Mouse (Mus musculus) C2C12 (cell line): Measurements from ENCODE around the gene 1110002E22Rik. TPM values are rescaled to one million over a fixed set of nuclear protein-coding genes. Genes with fewer than 3 reads are reported as not detected.

ENCODE experiments used
- H3K27me3 ChIP-seq: one replicate; pipeline ENCODE4 v1.6.1; 2011; ENCODE audit not compliant: control insufficient read depth, insufficient read depth, insufficient read length
- H3K36me3 ChIP-seq: one replicate; pipeline ENCODE4 v1.6.1; 2011; ENCODE audit not compliant: control insufficient read depth, insufficient read depth
- H3K4me3 ChIP-seq: one replicate; pipeline ENCODE4 v1.5.1; 2011; ENCODE audit warnings: mild to moderate bottlenecking, control low read depth; ENCODE audit not compliant: poor library complexity, insufficient read depth, severe bottlenecking
- H3K79me2 ChIP-seq: one replicate; pipeline ENCODE4 v1.6.1; 2011; ENCODE audit not compliant: control insufficient read depth, insufficient read depth
- H3K79me3 ChIP-seq: one replicate; pipeline ENCODE4 v1.6.1; 2011; ENCODE audit warnings: low read depth, control low read depth
- H3ac ChIP-seq: one replicate; pipeline ENCODE3; 2011; ENCODE audit warnings: low read depth; ENCODE audit not compliant: control insufficient read depth, insufficient read length
- CEBPB ChIP-seq: IDR thresholded peaks from one replicate; pipeline ENCODE4 v1.6.1; 2011; ENCODE audit warnings: low read depth, mild to moderate bottlenecking, control low read depth, moderate library complexity
- CTCF ChIP-seq: IDR thresholded peaks from one replicate; pipeline ENCODE4 v1.5.1; 2011; ENCODE audit not compliant: control insufficient read depth, insufficient read depth, insufficient read length
- FOSL1 ChIP-seq: IDR thresholded peaks from one replicate; pipeline ENCODE4 v1.8.0; 2011; ENCODE audit warnings: mild to moderate bottlenecking, low read length; ENCODE audit not compliant: poor library complexity, insufficient read depth, severe bottlenecking
- MAX ChIP-seq: IDR thresholded peaks from one replicate; pipeline ENCODE4 v1.6.1; 2011; ENCODE audit warnings: mild to moderate bottlenecking, control low read depth
- MYOD1 ChIP-seq: IDR thresholded peaks from one replicate; pipeline ENCODE4 v1.6.1; 2011; ENCODE audit warnings: low read depth; ENCODE audit not compliant: control insufficient read depth, insufficient read length
- MYOG ChIP-seq: IDR thresholded peaks from one replicate; pipeline ENCODE4 v1.6.1; 2011; ENCODE audit not compliant: control insufficient read depth, insufficient read length; ENCODE audit errors: extremely low read depth
- USF1 ChIP-seq: IDR thresholded peaks from one replicate; pipeline ENCODE4 v1.6.1; 2011; ENCODE audit warnings: low read depth, mild to moderate bottlenecking, control low read depth, moderate library complexity
- polyA plus RNA-seq: library from polyadenylated mRNA; unstranded; fragments of >200 nt; fragmentation: generic; extraction: Trizol; gene quantifications from one replicate; pipeline ENCODE4 v1.2.1, GENCODE M21; 2012; ENCODE audit warnings: missing spikeins

Gene 1110002E22Rik
- polyA plus RNA-seq, 1 experiment, result 6.5 TPM

- no peaks in the 10 kb centered on the region for H3K36me3 ChIP-seq
- H3K27me3 ChIP-seq, result no peaks in the 10 kb centered on the region
- H3ac ChIP-seq, result no peak overlapping the region
- TF ChIP-seq CEBPB (no peak), MAX (no peak), MYOD1 (no peak), FOSL1 (no peak), USF1 (no peak), CTCF (no peak), MYOG (no peak)
- no peak overlapping the region for H3K4me3 ChIP-seq
- no peaks in the 10 kb centered on the region for H3K79me2 ChIP-seq
- H3K79me3 ChIP-seq, result no peaks in the 10 kb centered on the region
Measured at GRCm38 (mm10) chr3:138027575-138028362, 37.1 kb upstream of the 1110002E22Rik start.

- H3K36me3 ChIP-seq, result no peaks in the 10 kb centered on the region
- no peaks in the 10 kb centered on the region for H3K27me3 ChIP-seq
- no peak overlapping the region for H3K4me3 ChIP-seq
- no peaks in the 10 kb centered on the region for H3K79me2 ChIP-seq
- no peaks in the 10 kb centered on the region for H3K79me3 ChIP-seq
- TF ChIP-seq MYOG (no peak), FOSL1 (no peak), CTCF (no peak), CEBPB (no peak), MAX (no peak), MYOD1 (no peak), USF1 (no peak)
- H3ac ChIP-seq, result no peak overlapping the region
Measured at GRCm38 (mm10) chr3:138029351-138029750, 35.5 kb upstream of the 1110002E22Rik start.

GRCm38 (mm10) chr3:138030563-138030962 is 34.3 kb upstream of the 1110002E22Rik start:
- Histone ChIP-seq H3K79me3 (no peaks in the 10 kb centered on the region), H3K36me3 (no peaks in the 10 kb centered on the region), H3ac (no peak overlapping the region), H3K79me2 (no peaks in the 10 kb centered on the region), H3K27me3 (no peaks in the 10 kb centered on the region), H3K4me3 (no peak overlapping the region)
- TF ChIP-seq MYOD1, result no peak
- no peak for TF ChIP-seq FOSL1
- TF ChIP-seq CEBPB, result no peak
- no peak for TF ChIP-seq MYOG
- TF ChIP-seq CTCF, result no peak
- no peak for TF ChIP-seq MAX
- no peak for TF ChIP-seq USF1

- TF ChIP-seq MYOD1 (no peak), FOSL1 (no peak), USF1 (no peak), CEBPB (no peak), MAX (no peak), MYOG (no peak), CTCF (no peak)
- Histone ChIP-seq H3ac (no peak overlapping the region), H3K36me3 (no peaks in the 10 kb centered on the region), H3K27me3 (no peaks in the 10 kb centered on the region), H3K4me3 (no peak overlapping the region), H3K79me2 (no peaks in the 10 kb centered on the region), H3K79me3 (no peaks in the 10 kb centered on the region)
Measured at GRCm38 (mm10) chr3:138033986-138034385, 30.9 kb upstream of the 1110002E22Rik start.

- Histone ChIP-seq H3K79me2 (no peaks in the 10 kb centered on the region), H3K27me3 (no peaks in the 10 kb centered on the region), H3K79me3 (no peaks in the 10 kb centered on the region), H3K36me3 (no peaks in the 10 kb centered on the region), H3K4me3 (no peak overlapping the region), H3ac (no peak overlapping the region)
- TF ChIP-seq MYOG, result no peak
- no peak for TF ChIP-seq CEBPB
- no peak for TF ChIP-seq CTCF
- TF ChIP-seq USF1, result no peak
- no peak for TF ChIP-seq FOSL1
- no peak for TF ChIP-seq MYOD1
- TF ChIP-seq MAX, result no peak
Measured at GRCm38 (mm10) chr3:138040938-138041337, 23.9 kb upstream of the 1110002E22Rik start.
